ENCODE assay signal across 8 mouse cellular contexts in genomic region chr16:91545597-91546281, GRCm38 (mm10). TPM values are rescaled to one million over a fixed set of nuclear protein-coding genes. Genes with fewer than 3 reads are reported as not detected.
DNase-seq lines count a peak whose midpoint lies in the region; ATAC-seq and TF ChIP-seq lines count a peak whose summit lies in the region.

No protein-coding gene starts in this region.

- no peak overlapping the region for H3K4me3 ChIP-seq in kidney, postnatal 0 days (replicated peaks; ENCODE audit: low read depth, low read length)
- no peak overlapping the region for H3K4me3 ChIP-seq in hindbrain, postnatal 0 days (ENCODE audit: low read length)

- no peaks in the 10 kb centered on the region for H3K27me3 ChIP-seq in kidney, postnatal 0 days (ENCODE audit: insufficient read depth, low read length)
- no peaks in the 10 kb centered on the region for H3K27me3 ChIP-seq in hindbrain, postnatal 0 days (ENCODE audit: insufficient read depth, low read length)

- peak overlapping the region; percentile 81 for H3K27ac ChIP-seq in kidney, postnatal 0 days
- no peak overlapping the region for H3K27ac ChIP-seq in hindbrain, postnatal 0 days

- no peaks in the 10 kb centered on the region for H3K9me3 ChIP-seq in kidney, postnatal 0 days (replicated peaks; ENCODE audit: low read length)
- H3K9me3 ChIP-seq in hindbrain, postnatal 0 days (ENCODE audit: low read length), result no peaks in the 10 kb centered on the region

- TF ChIP-seq CTCF in kidney, postnatal 0 days (IDR thresholded peaks at IDR 0.05; ENCODE audit: low read depth), result no peak
- TF ChIP-seq CTCF in hindbrain, postnatal 0 days (IDR thresholded peaks at IDR 0.05; ENCODE audit: low read depth), result no peak

- no peaks in the 10 kb centered on the region for H3K36me3 ChIP-seq in kidney, postnatal 0 days (ENCODE audit: insufficient read depth, low read length)
- H3K36me3 ChIP-seq in hindbrain, postnatal 0 days (ENCODE audit: insufficient read depth, low read length), result no peaks in the 10 kb centered on the region

- H3K4me2 ChIP-seq in kidney, postnatal 0 days (ENCODE audit: low read length), result no peak overlapping the region
- no peak overlapping the region for H3K4me2 ChIP-seq in hindbrain, postnatal 0 days (ENCODE audit: low read depth, low read length)

- no peak for ATAC-seq in kidney, postnatal 0 days (replicated peaks; ENCODE audit: low FRiP score, low read depth)
- ATAC-seq in megakaryocyte-erythroid progenitor cell, adult 5-6 weeks (replicated peaks; ENCODE audit: low FRiP score, low TSS enrichment, poor library complexity, severe bottlenecking), result peak; percentile 86
- ATAC-seq in hindbrain, postnatal 0 days, result no peak

- DNase-seq in adrenal gland, postnatal 10 days, result peak; percentile 24
- no peak for DNase-seq in adrenal gland, postnatal 25 days
- peak; percentile 26 for DNase-seq in MN1 (ENCODE audit: low spot score)
- DNase-seq in kidney, postnatal 0 days (ENCODE audit: low spot score), result no peak
- DNase-seq in hindbrain, postnatal 0 days (ENCODE audit: low spot score), result no peak
- DNase-seq in right cerebral cortex, postnatal 36 days (ENCODE audit: low spot score in 2 of 2), result no peak
- no peak for DNase-seq in right cerebral cortex, adult 18-20 months

- peaks cover 19% of the 10 kb centered on the region for H3K4me1 ChIP-seq in kidney, postnatal 0 days (replicated peaks; ENCODE audit: insufficient read depth, low read length)
- H3K4me1 ChIP-seq in hindbrain, postnatal 0 days (ENCODE audit: insufficient read depth, low read length), result peaks cover 11% of the 10 kb centered on the region

- 52% methylated on average over 10 of the region's 10 CpGs for WGBS in kidney, postnatal 0 days
- 77% methylated on average over 10 of the region's 10 CpGs for WGBS in hindbrain, postnatal 0 days

- H3K9ac ChIP-seq in kidney, postnatal 0 days (ENCODE audit: low read depth, low read length), result no peak overlapping the region
- H3K9ac ChIP-seq in hindbrain, postnatal 0 days (replicated peaks; ENCODE audit: low read length), result no peak overlapping the region

RNA-seq across cellular contexts. Expression of gene Ifngr2, which starts 1.1 kb away (rescaled TPM):
- total RNA-seq in adrenal gland, postnatal 10 days (2021), result 10 to 100 TPM; 27.5 to 31.9 TPM
- 20.1 and 31.1 TPM in 2 replicates for total RNA-seq in adrenal gland, postnatal 25 days (2021)
- polyA plus RNA-seq in kidney, postnatal 0 days (2015; fragmentation: Nextera tagmentation; extraction: Ambion mirVana), result 42.6 and 51.1 TPM in 2 replicates
- 7.2 and 8.7 TPM in 2 replicates for total RNA-seq in megakaryocyte-erythroid progenitor cell, adult 5-6 weeks (2014; fragmentation: Nextera tagmentation)
- total RNA-seq in megakaryocyte-erythroid progenitor cell, adult 5-6 weeks (2017), result 5.4 and 6.7 TPM in 2 replicates
- total RNA-seq in hindbrain, postnatal 0 days (2014; rRNA removed), result 53.1 and 68.4 TPM in 2 replicates
- 131 and 140 TPM in 2 replicates for polyA plus RNA-seq in hindbrain, postnatal 0 days (2015; fragmentation: Nextera tagmentation; extraction: Ambion mirVana)

RNA-seq across cellular contexts. Expression of gene Tmem50b, which starts 51.9 kb away (rescaled TPM):
- total RNA-seq in adrenal gland, postnatal 10 days (2021), result 10 to 100 TPM; 33.8 to 38.3 TPM
- total RNA-seq in adrenal gland, postnatal 25 days (2021), result 57.9 and 58.3 TPM in 2 replicates
- polyA plus RNA-seq in kidney, postnatal 0 days (2015; fragmentation: Nextera tagmentation; extraction: Ambion mirVana), result 42.3 and 45.0 TPM in 2 replicates
- total RNA-seq in megakaryocyte-erythroid progenitor cell, adult 5-6 weeks (2014; fragmentation: Nextera tagmentation), result 2.1 and 5.1 TPM in 2 replicates
- 0.38 and 2.9 TPM in 2 replicates for total RNA-seq in megakaryocyte-erythroid progenitor cell, adult 5-6 weeks (2017)
- total RNA-seq in hindbrain, postnatal 0 days (2014; rRNA removed), result 79.6 and 93.3 TPM in 2 replicates
- polyA plus RNA-seq in hindbrain, postnatal 0 days (2015; fragmentation: Nextera tagmentation; extraction: Ambion mirVana), result 107 and 114 TPM in 2 replicates

Comparison
In these comparisons a context has a peak if more than half of its experiments do, and no peak if none do; other contexts are left out.
1. DNase-seq: peak in adrenal gland, postnatal 10 days (single experiment) and MN1 (single experiment); none in adrenal gland, postnatal 25 days (single experiment), kidney, postnatal 0 days (single experiment), hindbrain, postnatal 0 days (single experiment), right cerebral cortex, postnatal 36 days (0 of 2) and right cerebral cortex, adult 18-20 months (single experiment).